Mouse (Mus musculus): ENCODE data around the gene Serpinb7.

The Serpinb7 gene

DNA sequence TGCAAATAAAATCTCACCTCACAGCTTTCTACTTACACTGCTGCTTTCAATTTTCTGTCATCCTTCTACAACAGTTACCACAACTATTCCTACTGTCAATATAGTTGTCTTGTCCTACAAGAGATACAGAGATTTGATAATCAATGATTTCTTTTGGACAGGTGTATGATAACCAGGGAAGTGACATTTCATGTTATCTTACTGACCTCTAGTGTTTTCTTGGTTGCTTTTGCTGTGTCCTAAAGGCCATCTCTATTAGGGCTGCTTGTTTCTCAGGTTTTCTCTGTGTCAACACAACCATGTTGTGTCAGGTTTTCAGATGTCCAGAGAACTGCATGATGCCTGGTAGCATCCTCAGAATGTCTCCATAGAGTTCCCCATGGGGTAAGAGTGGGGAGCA is 80.5 kb downstream of the Serpinb7 start:
- CTCF ChIA-PET = no interaction called here
- POLR2A ChIA-PET = no interaction called here

DNA sequence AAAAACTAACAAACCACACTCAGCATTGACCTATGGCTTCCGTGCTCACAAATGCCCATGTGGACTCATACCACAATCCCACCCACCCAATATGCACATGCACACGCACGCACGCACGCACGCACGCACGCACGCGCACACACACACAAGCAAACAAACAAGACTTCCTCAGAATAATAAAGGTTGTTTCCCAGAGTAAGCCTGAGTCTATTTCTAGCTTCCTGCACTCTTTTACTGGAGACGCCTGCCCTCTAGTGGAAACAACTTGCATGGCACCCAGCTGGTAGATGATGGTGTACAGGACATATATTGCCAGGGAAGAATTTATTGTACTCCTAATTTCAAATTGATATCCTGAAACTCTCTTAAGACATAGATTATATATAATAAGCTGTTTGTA is 82.0 kb downstream of the Serpinb7 start:
- ChIA-PET POLR2A (no interaction called here), CTCF (interaction anchor here (0.6 to 1.9 kb wide), 10 partner anchors 16 to 580 kb away, joined by 3 to 14 read pairs (median 4); no protein-coding TSS in a partner anchor)

DNA sequence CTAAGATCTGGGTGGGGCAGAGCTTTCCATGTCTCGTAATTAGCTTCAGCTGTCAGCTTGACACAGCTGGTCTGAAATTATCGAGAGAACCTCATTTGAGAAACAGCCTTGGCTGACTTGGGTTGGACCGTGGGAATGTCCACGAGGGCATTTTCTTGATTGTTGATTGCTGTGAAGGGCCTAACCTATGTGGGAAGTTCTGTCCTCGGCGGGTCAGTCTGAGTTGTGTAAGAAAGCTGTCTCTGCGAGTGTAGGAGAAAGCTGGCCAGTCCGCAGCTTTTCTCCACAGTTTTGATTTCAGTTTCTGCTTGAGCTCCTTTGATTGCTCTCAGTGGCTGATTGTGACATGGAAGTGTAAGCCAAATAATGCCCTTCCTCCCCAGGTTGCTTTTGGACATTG is 90.1 kb downstream of the Serpinb7 start:
- ChIA-PET POLR2A (no interaction called here), CTCF (no interaction called here)

DNA sequence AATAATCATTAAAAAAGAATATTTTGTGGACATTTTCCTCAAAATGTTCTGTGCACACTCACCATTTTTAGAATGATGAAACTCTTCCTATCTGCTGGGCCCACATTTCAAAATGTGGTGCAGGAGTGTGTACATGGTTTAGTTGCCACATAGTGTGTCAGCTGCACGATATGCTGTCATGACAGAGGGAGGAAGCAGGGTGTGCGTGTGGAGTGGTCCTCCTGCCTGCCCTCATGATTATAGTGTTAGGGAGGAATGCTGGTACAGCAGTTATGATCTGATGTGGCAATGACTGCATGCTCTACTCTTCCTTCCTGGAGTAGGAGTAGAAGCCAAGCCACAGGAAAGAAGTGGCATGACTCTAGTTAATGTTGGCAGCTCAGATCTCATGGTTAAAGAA is 97.3 kb downstream of the Serpinb7 start:
- ChIA-PET POLR2A (no interaction called here), CTCF (no interaction called here)

DNA sequence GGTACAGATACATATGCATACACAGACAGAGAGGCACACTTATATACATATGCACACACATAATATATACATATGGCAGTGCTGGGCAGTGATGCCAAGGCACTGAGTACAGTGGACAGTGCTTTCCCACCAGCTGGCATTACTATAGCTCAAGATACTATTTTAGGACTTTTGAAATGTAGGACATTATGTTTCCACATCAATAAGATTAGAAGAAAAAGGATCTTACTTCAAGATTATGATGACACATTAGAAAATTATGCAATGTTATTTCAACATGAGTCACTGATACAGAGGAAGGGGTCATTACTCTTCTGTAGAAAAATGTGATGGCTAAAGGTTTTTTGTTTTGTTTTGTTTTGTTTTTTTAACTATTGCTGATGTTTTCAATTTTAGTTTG is 102.6 kb downstream of the Serpinb7 start:
- ChIA-PET POLR2A (no interaction called here), CTCF (no interaction called here)
